Mouse (Mus musculus): ENCODE measurements around the gene Vmn1r210.
"Not testable (repeated sequence)": the region's sequence is repeated elsewhere in the genome, so short reads cannot be mapped to it uniquely, and the experiment has no call there.

Vmn1r210 gene

DNA sequence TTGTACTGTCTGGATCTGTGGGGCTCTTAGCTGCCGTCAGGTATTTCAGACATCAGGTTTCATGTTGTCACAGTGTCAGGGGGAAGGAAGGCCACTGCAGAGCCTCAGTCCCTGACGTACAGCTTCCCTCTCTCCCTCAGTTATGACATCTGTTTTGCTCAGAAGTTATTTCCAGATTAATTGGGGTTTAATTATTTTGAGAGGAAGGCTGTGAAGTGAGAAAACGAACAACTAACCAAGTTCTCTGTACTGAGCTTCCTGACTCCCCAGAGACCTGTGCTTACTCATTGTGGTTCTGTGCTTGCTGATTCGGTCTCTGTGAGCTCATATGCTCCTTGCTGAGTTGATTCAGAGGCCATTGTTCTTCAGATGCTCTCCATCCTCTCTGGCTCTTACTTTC is at the start of gene Vmn1r210:
TSS of gene Vmn1r210 (minus strand) at position 101 of the 400 bp plus-strand sequence.
- DNase-seq (ENCODE audit: low spot score in 2 of 2): no peak

DNA sequence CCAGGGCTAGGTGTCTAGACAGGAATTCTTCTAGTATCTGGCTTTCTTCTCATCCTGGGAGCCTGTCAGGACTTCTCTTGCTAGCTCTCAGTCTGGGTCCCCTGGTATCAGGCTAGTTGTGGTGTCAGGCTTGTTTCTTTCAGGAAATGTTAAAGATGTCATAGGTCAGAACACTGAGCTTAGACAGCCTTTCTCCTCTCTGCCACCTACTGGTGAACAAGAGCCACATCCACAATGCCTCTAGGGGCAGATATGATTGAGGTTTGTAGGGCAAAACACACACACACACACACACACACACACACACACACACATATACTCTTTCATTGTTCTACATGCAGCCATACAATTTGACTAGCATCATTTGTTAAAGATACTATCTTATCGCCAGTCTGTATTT is 48.1 kb upstream of the Vmn1r210 start:
- no peak for DNase-seq (ENCODE audit: low spot score in 2 of 2)

DNA sequence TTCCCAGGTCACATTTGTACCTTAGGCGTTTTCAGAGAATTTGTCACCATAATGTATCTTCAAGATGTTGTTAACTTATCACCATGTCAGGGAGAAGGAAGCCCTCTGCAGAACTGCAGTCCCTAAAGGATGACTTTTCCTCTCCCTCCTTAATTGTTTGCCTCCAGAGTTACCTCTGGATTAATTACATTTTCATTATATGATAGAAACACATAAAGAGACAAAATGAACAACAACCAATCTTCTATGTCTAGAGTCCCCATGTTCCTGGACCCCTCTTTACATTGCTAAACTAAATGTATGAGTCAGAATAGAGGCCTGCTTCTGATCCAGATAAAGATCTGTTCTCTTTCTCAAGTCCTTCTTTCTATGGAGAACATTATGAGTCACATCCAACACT is 26.3 kb upstream of the Vmn1r210 start, which contains the start of gene Vmn1r211:
TSS of gene Vmn1r211 (minus strand) at position 101 of the 400 bp plus-strand sequence.
- no peak for DNase-seq (ENCODE audit: low spot score in 2 of 2)

DNA sequence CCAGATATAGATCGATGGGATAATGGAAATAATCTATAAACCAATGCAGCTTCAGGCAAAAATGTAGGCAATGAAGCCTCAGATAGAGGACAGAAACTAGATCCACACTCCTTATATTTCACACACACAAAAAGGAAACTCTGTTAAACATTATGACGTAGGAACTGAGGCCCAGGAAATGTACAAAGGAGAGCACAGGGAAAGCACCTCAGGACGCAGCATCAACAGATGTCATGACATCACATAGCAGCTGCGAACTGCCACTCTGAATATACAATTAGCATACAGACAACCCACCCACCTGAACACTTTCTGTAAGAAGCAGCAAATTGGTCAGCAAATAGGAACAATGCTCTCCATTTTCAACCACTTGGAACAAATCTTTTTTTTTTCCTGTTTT is 23.6 kb upstream of the Vmn1r210 start:
- no peak for DNase-seq (ENCODE audit: low spot score in 2 of 2)

DNA sequence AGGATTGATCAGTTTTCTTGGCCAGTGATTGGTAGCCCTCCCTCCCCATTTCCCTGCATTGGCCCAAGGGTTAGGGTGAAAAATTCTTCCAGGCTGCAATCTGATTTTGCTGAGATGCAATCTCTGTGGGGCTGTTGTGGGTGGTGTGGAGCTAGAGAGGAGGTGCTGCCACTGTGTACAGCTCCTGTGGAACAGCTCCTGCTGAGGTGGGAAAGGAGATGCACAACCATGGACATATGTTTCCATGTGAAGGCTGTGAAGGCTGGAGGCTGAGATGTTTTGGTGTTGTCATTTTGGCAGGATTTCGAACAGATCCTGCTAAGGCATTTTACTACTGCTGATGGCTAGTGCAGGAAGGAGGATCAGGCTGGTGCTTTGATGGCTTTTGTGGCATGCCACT is 15.7 kb upstream of the Vmn1r210 start:
- DNase-seq (ENCODE audit: low spot score in 2 of 2): no peak

DNA sequence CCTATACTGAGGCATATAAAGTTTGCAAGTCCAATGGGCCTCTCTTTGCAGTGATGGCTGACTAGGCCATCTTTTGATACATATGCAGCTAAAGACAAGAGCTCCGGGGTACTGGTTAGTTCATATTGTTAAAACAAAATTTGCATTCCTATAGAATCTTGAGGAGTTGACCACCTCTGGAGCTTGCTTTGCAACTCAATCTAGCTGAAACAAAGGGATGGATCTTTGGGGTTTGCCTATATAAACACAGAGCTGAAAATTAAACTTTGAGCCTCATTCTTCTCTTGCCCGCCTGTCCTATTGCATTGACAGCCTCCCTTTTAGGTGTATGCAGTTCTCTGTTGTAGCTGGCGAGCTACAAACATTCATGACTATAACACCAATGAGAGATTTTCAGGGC is 13.2 kb upstream of the Vmn1r210 start:
- DNase-seq (ENCODE audit: low spot score in 2 of 2): not testable (repeated sequence)

DNA sequence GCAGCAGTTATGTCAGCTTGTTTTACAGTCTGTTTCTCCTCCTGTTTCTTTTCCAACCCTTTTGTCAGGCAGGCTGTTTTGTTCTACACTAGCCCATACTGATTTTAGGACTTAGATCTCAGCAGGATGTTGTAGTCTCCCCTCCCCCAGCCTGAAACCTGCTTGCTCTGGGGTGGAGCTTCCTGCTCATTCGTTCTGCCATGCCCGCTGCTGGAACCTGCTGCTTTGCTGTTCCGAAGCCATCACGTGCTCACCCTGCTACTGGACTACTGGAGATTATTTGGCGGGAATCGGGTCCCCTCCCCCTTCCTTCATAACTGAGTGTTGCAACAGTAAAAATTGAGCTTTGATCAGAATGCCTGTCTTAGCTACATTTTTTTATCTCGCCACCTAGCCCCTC is 1.8 kb downstream of the Vmn1r210 start:
- DNase-seq (ENCODE audit: low spot score in 2 of 2): not testable (repeated sequence)

DNA sequence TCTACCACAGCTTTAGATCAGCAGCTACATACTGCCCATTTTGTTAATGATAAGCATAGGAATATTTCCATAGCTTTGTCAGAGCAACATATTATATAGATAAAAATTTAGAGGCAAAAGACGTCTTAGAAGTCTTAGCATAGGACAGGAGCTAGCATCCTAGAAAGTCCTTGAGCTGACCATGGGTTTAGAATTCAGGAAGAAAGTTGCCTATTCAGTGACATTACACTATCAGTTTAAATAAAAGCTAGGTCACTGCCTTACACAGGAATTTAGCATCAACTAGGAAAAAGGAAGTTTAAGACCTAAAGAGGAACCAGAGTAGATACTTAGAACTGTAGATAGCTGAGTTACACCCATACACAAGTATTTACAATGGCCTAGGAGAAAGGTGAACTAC is 9.5 kb downstream of the Vmn1r210 start:
- DNase-seq (ENCODE audit: low spot score in 2 of 2): not testable (repeated sequence)

DNA sequence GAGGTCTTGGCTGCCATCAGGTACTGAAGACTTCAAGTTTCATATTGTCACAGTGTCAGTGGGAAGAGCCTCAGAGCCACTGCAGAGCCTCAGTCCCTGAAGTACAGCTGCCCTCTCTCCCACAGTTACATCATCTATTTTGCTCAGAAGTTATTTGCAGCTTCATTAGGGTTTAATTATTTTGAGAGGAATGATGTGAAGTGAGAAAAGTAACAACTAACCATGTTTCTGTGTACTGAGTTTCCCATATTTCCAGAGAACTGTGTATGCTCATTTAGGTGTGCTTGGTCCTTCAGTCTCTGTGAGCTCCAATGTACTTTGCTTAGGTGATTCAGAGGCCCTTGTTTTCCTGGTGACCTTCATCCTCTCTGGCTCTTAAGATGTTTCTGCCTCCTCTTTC is 21.6 kb downstream of the Vmn1r210 start, which contains the start of gene Vmn1r209:
TSS of gene Vmn1r209 (minus strand) at position 101 of the 400 bp plus-strand sequence.
- not testable (repeated sequence) for DNase-seq (ENCODE audit: low spot score in 2 of 2)

DNA sequence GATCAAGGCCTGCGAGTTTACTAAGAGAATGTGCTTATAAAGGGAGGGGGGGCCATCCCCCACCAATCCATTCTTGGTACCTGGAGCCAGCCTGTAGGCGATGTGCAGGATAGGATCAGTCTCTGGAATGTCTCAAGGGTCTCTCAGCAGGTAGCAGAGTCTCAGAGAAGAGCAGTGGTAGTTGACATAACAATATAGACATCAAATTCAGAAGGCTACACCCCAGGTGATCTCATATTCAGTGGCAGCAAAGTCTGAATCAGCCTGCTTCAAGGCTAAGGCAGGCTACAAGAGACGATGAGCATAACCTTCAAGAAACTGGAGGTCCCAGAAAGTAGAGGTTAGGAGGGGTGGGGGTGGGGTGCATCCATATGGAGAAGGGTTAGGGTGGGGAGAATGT is 43.1 kb downstream of the Vmn1r210 start:
- DNase-seq (ENCODE audit: low spot score in 2 of 2): not testable (repeated sequence)

DNA sequence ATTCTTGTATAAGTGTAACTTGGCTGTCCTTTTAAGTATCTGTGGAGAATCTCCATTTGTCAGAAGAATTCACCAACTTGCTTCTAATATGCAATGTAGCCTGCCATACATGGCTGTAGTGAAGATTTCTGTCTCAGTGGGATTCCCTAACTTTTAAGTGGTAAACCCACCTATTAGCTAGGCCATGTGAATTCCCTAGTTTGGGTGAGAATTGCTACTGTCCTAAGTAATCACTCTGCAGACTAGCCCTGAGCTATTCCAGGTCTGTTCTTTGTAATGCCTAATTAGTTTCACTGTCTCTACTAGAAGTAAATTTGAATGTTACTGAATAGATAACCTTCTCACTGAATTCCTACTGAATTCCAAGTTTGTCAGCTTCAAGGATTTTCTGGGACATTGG is 47.0 kb downstream of the Vmn1r210 start:
- DNase-seq (ENCODE audit: low spot score in 2 of 2): not testable (repeated sequence)

DNA sequence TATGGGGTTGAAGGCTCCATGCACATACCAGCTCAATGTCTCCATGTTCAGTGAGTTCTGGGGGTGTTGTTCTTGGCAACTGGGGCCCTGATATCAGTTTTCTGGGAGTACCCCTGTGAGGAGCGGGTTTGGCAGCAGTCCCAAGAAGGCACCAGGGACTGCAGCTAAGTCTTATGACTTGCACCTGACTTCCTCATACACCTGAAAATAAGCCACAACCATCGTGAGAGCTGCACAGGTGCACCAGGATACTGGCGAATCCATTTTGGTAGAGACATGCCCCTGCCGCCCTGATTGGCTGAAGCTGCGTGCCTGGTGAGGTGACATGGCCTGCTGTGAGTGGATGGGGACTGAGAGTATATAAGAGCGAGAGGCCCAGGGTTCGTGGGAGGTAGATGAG is 53.8 kb downstream of the Vmn1r210 start, which contains the start of gene Vmn1r208:
TSS of gene Vmn1r208 (minus strand) at position 101 of the 400 bp plus-strand sequence.
- DNase-seq (ENCODE audit: low spot score in 2 of 2): not testable (repeated sequence)

Measured in cerebellum, postnatal 4 days (tissue).